Mouse (Mus musculus) myocyte (in vitro differentiated cells): ENCODE results near the gene Cux1.

Experiments
- E2F4 ChIP-seq: IDR thresholded peaks from one replicate; pipeline ENCODE4 v1.6.1; 2011; ENCODE audit warnings: mild to moderate bottlenecking, control low read depth, moderate library complexity; ENCODE audit not compliant: insufficient read depth
- MYOD1 ChIP-seq, 3 experiments: IDR thresholded peaks; one replicate each; pipeline ENCODE4 v1.6.1; 2011; ENCODE audit warnings: control low read depth in 2 of 3, low read depth in 2 of 3, mild to moderate bottlenecking in 2 of 3, moderate library complexity in 1 of 3; ENCODE audit not compliant: insufficient read length in 2 of 3, control insufficient read depth in 1 of 3
- POLR2A ChIP-seq: IDR thresholded peaks from one replicate; pipeline ENCODE4 v1.6.1; 2011; ENCODE audit warnings: low read depth, mild to moderate bottlenecking, control low read depth, moderate library complexity; ENCODE audit not compliant: insufficient read length
- TCF3 ChIP-seq: IDR thresholded peaks from one replicate; pipeline ENCODE4 v1.6.1; 2011; ENCODE audit warnings: low read depth, control low read depth; ENCODE audit not compliant: insufficient read length

DNA sequence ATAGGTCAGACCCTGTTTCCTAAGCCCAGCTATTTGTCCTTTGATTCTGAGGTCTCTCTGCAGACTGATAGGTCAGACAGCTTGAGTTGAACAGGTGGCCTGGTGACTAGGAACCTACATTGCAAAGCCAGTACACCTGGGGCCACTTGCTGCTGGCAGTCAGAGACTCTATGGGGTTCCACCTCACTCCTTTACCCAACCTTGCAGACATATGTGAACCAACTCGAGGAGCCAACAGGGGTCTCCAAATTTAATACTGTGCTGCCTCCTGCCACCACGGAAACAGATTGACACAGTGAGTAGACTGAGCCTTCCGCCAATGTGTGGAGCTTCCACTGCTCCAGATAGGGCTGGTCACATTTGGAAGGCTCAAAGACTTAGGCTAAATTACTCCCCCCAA lies 78.6 kb downstream of the Cux1 start:
- TF ChIP-seq MYOD1 (IDR thresholded peaks at IDR 0.05; ENCODE audit: control insufficient read depth in 1 of 3, insufficient read length in 2 of 3, low read depth in 2 of 3) (no peak), E2F4 (no peak), TCF3 (no peak), POLR2A (no peak)
